Mouse (Mus musculus) retina, postnatal 7 days (tissue): ENCODE data around the gene 1810062G17Rik.

Experiments used
- DNase-seq: peaks from one replicate; pipeline ENCODE4 v3.0.0-alpha.2; 2012; ENCODE audit warnings: low read depth, low spot score

1810062G17Rik gene

GRCm38 (mm10) chr3:36476261-36477155 lies 771 bp downstream of the 1810062G17Rik start:
- DNase-seq, result no peak

DNA sequence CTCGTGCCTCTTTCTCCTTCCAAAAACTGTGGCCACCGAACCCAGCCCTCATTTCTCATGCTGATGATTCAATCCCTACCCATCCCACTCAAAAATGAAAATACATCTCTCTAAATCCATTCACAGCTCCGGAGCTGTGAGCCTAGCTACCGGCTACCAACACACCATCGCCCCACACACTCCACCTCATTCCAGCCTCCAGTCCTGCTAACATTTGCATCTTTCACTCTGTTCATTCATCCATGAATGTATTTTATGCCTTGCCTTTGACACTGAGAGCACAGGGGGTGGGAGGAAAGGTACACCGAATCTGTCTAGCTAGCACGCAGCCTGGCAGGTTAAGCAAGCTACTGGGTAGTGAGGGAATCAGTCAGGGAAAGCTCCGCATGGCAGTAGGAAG lies 3.0 kb downstream of the 1810062G17Rik start:
- DNase-seq, result no peak

DNA sequence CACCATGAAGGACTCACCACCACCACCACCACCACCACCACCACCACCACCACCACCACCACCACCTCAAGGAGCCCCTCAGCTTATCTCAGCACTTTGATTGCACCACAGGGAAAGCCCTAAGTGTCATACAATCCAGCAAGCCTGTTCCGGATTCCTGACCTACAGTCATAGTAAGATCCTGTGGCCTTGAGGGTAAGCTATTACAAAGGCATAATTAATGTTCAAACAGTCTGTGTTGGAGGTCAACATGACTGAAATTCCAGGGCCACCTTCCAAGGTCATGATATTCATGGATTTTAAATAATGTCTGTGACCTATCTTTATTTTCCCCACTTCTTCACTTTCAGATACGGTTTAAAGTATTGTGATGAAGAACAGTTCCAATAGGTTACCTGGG lies 4.7 kb downstream of the 1810062G17Rik start:
- DNase-seq, result no peak

DNA sequence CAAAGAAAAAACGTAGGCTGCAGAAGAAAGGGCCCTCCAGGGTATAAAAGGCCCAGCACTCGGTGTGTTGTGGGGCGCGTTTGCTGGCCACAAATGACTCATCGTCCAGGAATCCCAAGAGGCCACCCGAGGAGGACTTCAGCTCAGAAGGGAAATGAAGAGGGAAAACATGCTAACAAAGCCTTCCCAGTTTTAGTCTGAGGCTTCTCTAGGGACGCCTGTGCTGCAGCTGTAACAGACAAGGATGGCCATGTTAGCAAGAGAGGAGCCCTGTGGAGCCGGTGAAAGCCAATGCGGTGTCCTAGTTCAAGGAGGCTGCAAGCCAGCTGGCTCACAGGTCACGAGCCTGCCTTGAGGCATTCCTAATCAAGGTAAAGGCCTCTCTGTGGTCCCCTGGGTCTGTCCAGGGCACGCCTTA lies 6.0 kb downstream of the 1810062G17Rik start:
- DNase-seq, result no peak

DNA sequence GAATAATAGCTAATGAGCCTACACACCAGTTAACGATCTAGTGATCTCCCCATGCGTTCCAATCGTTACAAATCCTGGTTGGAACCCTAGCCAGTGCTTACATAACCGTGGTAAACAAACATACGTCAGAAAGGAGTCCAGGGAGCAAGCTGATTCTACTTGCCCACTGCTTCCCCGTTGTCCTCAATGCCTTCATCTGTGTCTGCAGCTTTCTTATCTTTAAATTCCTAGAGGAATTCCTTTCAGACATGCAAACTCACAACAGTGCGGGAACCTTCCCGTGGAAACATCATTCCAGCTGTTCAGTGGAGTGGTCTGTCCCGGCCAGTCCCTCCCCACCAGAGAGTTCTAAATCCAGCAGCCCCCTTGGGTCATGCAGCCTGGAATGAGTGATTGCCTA lies 7.2 kb downstream of the 1810062G17Rik start:
- no peak for DNase-seq

GRCm38 (mm10) chr3:36484292-36484691 lies 8.6 kb downstream of the 1810062G17Rik start:
- DNase-seq, result no peak

DNA sequence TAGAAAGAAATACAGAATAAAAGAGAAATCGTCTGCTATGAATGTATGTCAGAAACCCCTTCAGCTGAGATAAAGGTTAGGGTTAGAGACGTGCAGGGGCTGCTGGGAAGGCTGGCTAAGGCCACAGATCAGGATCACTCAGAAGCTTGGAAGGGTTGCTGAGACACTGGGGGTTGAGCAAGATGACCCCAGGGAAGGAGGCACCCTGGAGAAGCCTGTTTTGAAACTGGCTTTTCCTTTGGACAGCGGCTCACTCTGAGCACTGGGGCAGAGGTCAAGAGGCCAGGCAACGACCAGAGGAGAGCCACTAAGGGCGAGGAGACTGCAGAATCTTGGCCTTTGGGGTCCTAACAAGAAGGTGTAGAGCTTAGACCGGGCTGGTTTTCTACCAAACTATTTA lies 10.4 kb downstream of the 1810062G17Rik start:
- no peak for DNase-seq

DNA sequence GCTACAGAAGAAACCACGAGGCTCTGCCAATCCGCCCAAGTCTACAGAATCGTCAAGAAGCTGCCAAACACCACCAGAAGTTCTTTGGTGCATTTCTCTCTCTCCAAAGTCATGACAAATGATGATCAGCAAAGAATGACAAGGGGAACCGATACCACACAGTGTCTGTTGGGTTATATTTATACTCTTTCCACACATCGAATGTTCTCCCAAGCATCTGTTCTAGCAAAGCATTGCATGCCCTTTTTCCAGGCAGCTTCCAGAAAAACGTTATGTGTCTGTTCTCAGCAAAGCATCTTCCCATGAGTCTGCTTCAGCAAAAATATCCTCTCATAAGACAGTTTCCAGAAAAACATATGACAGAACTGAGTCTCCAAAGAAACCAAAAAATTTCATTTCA lies 11.1 kb downstream of the 1810062G17Rik start:
- no peak for DNase-seq

- no peak for DNase-seq
These were observed 12.6 kb downstream of the 1810062G17Rik start for GRCm38 (mm10) chr3:36488367-36488766.

DNA sequence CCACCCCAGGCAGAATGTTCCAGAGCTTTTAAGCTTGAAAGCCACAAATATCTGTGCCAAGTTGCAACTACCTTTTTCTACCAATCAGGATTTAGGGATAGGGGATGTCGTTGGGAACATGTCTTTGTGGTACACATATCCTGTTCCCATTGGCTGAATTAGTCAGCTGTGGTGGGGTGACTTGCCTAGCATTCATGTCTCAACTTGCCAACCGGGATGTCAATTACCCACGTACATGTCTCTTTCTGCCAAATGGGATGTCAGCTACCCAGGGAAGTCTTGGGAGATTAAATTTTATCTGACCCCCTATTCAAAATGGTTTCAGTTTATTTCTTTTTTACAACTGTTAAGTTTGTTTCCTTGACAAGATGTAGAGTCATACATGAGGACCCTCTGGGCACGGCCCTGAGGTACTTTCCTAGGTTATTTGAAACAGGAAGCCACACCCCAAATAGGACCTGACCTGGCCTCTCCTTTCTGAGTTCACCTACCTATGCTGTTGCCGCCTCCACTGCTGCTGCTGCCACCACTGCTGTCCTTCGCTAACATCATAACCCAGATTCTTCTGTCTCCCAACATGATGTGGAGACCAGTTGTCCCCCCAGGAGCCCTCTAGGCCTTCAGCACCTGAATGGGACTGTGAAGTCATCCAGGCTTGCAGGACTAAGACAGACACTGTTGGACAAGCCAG lies 13.3 kb downstream of the 1810062G17Rik start:
- DNase-seq, result no peak

DNA sequence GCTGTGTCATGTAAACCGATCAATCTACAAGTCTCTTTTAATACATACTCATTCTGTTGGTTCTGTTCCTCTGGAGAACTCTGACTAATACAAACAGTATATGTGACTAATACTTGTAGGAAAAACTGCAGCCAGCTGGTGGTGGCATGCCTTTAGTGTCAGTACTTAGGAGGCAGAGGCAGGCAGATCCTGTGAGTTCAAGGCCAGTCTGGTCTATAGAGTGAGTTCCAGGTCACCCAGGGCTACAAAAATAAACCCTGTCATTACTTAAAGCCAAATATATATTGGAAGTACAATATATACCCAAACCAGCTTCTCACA lies 13.8 kb downstream of the 1810062G17Rik start:
- DNase-seq, result no peak

GRCm38 (mm10) chr3:36491535-36491934 lies 15.8 kb downstream of the 1810062G17Rik start:
- DNase-seq, result no peak

GRCm38 (mm10) chr3:36492716-36493391 lies 17.1 kb downstream of the 1810062G17Rik start:
- no peak for DNase-seq

GRCm38 (mm10) chr3:36493641-36494283 lies 18.0 kb downstream of the 1810062G17Rik start:
- DNase-seq, result no peak

GRCm38 (mm10) chr3:36494613-36495012 lies 18.9 kb downstream of the 1810062G17Rik start:
- no peak for DNase-seq

GRCm38 (mm10) chr3:36495436-36495835 lies 19.7 kb downstream of the 1810062G17Rik start:
- peak; percentile 83 for DNase-seq

GRCm38 (mm10) chr3:36496273-36496672 lies 20.5 kb downstream of the 1810062G17Rik start:
- DNase-seq, result no peak

DNA sequence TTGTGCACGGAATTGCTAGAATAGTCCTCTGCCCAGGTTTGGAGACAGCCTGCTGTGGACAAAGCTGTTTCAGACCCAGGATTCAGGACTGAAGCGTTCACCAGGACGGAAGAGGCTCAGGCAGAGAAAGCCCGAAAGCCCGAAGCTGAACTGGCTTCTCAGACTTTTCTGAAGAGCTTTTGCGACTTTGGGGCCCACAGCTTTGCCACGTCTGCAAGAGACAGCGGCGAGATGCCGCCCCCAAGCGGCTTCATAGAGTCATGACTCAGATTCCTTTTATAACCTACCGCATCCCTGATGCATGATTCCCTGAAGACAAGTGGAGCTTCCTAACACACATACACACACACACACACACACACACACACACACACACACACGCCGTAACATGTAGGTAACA lies 21.0 kb downstream of the 1810062G17Rik start:
- DNase-seq, result peak; percentile 50

DNA sequence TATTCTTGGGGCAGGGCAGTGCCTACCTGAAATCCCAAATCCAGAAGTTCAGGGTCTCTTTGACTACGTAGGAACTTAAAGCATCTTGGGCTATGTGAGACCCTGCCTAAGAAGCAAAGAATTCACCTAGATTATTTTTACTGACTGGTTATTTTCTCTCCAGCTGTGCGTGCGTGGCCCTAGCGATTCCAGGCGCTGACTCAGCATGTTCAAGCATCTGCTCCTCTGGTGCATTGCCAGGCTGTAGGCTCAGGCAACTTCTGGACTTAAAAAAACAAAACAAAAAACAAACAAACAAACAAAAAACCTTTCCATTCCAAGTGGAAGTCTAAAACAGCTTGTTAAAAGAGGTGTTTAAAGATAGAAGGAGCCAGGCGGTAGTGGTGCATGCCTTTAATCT lies 22.5 kb downstream of the 1810062G17Rik start:
- DNase-seq, result no peak

GRCm38 (mm10) chr3:36499418-36499817 lies 23.7 kb downstream of the 1810062G17Rik start:
- no peak for DNase-seq

DNA sequence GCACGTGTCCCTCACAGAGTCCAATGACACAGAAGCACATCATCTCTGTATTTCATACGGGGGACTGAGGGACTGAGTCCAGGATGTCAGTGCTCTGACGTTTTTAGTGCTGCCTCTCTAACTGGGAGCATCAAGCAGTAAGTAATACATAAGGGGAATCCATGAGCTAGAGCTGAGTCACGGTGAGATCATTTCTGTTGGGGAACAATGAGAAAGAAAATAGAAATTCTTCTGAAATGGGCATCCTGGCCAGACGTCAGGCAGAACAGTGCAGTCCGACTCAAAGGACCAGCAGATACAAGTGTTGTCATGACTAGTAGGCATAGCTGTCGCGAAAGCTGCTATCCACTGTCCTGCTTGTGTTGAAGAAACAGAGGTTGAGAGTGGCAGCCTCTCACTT lies 25.2 kb downstream of the 1810062G17Rik start:
- DNase-seq, result no peak

- no peak for DNase-seq
These were observed 25.8 kb downstream of the 1810062G17Rik start for GRCm38 (mm10) chr3:36501546-36501945.
